Mouse (Mus musculus): Measurements from ENCODE around the gene Eif4g3.

Gene Eif4g3

DNA sequence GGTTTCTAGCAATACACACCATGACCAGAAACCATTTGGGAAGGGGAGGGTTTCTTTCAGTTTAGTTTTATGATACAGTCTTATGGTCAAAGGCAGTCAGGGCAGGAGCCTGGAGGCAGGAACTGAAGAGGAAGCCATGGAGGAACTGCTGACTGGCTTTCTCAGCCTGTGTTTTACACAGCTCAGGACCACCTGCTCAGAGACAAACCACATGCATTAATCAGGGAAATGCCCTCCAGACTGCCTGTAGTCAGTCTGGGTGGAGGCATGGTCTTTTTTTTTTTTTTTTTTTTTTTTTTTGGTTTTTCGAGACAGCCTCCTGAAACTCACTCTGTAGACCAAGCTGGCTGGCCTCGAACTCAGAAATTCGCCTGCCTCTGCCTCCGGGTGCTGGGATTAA is 179.9 kb downstream of the Eif4g3 start:
- no peak for DNase-seq

DNA sequence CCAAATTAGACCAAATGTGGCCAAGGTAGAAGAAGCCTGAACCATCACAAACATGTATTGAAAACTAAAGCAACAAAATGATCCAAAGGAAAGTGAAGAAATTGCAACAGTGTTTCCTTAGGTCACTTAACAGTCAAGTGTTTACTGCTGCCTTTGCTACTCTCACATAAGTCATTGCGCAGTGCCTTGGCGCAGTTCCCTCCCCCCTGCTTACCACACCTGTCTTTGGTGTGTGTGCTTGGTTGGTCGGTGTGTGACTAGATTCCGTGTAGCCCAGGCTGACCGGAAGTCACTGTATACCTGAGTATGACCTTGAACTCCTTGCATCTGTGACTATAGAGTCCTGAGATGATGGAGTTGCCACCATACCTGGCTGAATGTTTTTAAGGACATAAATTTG is 186.6 kb downstream of the Eif4g3 start:
- DNase-seq, result no peak

DNA sequence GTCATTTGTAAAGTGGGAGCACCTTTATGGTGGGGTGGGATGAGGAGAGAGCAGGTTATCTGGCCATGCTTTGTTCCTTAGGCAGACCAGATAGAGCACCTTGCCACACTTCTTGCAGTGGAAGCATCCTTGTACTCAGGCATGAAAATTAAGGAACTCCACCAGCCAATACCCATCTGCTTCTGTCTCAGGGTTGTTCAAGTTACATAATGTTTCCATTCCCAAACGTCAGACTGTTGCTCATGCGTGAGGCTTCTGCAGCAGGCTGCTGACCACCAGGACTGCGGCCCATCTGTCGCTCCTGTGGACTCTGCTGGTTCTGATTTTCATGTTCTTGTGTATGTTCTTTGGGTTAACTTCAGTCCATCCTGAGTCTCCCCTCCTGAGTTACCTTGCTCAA is 187.9 kb downstream of the Eif4g3 start:
- DNase-seq, result no peak

DNA sequence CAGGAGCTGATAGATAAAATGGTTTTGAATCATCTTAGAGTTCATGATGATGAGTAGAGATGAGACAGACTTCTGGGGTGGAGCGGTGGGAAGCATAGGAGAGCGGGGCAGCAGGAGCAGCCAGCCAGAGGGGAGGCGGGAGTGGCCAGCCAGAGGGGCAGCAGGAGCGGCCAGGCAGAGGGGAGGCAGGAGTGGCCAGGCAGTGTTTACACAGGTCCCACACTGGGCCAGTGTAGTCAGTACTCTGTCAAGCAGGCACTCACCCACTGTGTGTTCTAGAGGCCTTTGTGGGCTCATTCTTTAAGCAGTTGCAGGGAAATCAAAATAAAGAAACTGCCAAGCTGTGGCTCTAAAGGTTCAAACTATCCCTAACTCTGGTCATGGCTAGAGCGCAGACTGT is 191.2 kb downstream of the Eif4g3 start:
- DNase-seq, result no peak

DNA sequence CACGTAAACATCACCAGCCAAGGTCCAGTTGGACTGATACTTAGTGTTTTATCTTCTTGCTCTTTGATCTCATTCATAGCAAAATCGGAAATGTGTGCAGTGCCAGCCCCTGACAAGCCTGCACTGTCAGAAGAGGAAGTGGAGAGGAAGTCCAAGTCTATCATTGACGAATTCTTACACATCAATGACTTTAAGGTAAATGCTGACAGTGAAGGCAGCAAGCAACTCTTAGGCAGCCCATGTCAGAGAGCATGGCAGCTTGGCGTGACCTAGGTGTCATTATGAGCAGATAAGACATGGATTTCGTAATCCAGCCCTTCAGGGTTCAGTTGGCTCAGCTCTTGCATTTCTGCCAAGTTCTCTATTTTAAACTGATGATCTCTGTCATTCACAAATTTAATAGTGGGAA is 191.8 kb downstream of the Eif4g3 start:
- DNase-seq, result no peak

DNA sequence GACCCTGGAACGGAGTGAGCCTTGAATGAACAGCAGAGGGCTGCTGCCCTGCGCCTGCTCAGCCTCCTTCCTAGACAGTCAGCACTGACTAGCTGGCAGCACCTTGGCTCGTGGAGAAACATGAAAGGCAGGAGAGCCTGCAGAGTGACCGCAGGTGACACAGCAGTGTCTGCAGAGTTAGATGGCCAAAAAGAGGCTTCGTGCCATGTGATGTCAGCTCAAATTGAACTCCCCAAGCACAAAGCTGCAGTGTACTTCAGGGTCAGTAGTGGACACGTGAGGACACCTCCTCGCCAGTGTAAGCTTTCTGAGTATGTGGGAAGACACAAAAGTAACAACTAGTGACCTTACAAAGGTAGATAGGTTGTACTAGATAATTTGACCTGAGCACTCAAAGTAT is 193.1 kb downstream of the Eif4g3 start:
- DNase-seq, result no peak

DNA sequence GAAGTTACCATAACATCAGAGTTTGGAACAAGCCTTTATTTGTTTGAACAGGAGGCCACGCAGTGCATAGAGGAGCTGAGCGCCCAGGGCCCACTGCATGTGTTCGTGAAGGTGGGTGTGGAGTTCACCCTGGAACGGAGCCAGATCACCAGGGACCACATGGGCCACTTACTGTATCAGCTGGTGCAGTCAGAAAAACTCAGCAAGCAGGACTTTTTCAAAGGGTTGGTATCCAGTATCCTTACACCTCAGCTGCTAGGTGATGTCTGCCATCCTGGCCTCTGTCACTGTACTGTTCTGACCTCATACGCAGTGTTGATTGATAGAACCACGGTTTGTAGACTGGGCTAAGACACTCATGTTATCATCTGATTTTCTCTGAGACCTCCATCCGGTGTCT is 195.2 kb downstream of the Eif4g3 start:
- DNase-seq, result no peak

DNA sequence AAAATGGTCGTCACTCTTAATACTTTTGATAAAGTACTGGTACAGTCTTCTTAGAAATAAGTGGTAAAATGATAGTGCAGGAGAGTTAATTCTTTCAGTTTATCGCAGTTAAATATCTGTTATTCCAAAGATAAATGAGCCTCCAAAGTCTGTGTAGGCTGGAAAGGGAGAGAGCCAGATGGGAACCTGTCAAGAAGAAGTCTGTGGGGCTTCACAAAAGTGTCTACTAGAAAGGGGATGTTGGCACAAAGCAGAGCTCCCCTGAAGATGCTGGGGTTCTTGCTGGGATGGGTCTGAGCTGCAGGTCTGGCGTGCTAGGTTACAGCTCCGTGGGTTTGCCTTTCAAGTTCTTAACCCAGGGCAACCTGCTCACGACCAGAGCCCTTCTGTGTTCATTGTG is 199.7 kb downstream of the Eif4g3 start:
- no peak for DNase-seq

DNA sequence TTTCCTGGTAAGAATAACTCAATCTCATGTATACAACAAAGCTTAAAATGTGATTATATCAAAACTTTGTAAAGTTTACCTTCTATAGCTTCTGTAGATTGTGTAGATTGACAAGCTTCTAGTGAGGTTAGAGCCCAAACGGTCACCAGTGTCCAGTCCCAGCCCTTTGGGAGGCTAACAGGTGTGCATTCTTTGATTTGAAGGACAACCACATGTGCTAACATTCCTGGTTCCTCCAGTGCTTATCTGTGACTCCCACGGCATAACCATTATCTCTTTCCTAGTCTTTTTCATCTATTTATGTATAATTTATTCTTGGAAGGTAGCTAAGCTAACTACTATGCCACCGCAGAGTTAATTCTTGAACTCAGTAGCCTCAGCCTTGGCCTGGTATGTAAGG is 207.9 kb downstream of the Eif4g3 start:
- DNase-seq, result no peak

DNA sequence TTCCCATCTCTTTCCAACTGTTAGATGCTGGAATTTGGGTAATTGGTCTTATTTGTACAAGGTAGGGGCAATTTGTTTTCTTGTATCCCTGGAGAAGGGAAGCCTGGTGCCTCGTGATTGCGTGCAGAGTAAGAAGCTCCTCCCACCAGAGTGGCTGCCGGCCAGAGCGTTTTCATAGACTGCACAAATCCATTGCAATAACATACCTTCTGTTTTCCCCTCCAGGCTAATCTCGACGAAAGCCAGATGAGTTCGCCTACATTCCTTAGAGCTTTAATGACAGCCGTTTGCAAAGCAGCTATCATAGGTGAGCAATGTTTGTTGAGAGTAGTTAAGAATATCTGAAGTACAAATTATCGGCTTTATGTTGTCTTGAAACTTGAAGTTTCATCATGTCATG is 208.9 kb downstream of the Eif4g3 start:
- DNase-seq, result no peak

DNA sequence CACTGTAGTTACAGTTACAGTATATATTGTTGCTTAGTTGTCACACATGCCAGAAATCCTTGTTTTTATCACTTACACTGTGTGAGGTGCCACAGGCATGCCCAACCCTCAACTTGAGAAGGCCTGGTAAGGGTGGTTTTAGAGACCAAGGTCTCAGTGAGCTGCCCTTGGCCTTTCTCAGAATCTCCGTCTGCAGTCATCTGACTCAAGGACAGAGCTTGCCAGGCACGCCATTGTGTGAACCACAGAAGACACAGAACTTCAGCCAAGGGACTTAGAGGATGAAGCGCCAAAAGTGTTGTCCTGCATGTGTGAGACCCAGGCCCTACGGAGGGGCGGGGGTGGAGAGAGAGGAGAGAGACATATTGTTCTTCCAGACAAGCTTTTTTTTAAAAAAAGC is 217.3 kb downstream of the Eif4g3 start:
- DNase-seq, result no peak

DNA sequence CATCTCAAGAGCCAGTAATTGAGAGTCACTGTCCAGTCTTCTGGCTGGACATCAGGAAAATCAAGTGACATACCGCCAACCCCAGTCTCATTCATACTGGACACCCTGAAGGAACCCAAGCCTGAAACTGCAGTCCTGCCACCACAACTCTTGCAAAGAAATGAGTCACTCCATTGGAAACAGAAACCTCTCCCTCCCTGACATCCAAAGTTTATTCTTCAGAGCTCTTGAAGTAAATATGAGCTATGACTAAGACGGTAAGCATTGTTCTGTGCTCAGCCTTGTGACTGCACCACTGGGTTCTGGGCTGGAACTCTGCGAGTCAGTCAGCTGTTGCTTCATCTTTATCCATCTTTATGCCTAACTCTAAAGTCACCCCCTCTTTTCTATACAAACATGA is 221.0 kb downstream of the Eif4g3 start:
- no peak for DNase-seq

DNA sequence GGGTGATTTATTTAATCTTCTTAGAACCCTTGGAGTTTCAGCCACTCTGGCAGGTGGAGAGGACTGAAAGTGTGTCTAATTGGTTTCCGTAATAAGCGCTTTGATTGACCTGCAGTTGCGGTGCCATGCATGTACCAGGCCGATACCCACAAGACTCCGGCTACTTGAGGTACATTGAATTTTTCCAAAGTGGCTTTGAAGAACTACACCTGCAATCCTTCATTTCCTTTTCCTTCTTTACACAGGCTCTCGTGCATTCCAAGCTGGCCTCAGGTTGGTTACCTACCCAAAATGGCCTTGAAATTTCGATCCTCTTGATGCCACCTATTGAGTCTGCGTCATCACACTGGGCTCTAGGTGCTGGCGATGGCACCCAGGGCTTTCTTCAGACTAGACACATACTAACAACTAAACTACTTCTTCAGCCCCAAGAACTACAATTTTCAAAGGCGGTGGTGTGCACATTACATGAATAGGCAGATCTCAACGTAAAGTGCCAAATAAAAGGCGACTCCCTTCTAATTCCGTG is 222.9 kb downstream of the Eif4g3 start:
- DNase-seq, result peak; percentile 31

DNA sequence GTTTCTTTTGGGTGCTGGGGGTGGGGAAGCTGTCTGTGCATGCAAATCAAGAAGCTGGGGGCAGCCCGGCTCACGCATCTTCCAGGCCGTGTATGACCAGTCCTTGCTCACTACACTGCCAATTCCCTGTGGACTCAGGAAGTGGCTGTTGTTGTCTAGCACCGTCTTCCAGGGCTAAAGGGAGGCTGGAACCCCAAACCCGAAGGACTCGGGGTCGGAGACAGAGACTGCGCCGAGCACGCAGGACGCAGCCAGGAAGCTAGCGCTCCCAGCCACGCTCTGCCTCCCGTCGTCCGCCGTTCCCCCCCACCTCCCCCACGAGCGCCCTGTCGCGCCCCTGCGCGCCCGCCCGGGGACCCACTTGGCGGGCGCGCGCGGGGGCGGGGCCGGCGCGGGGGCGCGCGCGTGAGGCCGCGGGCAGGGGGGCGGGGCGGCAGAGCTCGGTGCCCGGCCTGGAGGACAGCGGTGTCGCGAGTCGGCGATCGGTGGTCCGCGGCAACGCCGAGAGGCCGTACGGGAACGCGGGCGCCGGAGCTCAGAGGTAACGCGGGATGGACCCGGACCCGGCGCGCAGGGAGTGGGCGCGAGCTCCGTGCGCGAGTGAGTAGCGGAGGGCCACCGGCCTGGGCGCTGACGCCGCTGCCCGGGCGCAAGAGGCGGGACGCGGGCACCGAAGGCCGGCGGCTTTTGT is 223.5 kb downstream of the Eif4g3 start, which contains the start of gene Hp1bp3:
Gene Hp1bp3 (plus strand): TSS at position 97 of the 691 bp plus-strand sequence.
- DNase-seq, result no peak

DNA sequence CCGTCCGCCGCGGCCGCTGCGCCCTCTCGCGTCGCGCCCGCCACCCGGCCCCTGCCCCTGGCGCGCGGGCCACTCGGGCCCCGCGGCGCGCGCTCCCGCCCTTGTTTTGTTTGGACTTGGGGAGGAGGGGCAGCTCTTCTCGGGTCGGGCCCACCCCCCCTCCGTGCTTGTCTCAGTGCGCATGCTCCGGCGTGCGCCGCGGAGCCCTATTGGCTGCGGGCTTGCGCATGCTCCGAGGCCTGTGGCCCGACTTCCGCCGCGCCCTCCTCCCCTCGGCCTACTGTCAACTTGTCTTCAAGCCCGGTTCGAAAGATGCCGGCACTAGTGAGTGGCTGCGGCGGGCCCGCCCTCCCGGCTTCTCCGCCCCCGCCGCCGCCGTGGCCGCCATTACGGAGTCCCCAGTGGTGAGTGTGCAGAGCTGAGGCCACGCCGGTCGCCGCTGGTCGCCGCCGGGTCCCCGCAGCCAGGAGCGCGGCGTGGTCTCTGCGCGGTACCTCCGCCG is 224.1 kb downstream of the Eif4g3 start:
- DNase-seq, result peak; percentile 98

DNA sequence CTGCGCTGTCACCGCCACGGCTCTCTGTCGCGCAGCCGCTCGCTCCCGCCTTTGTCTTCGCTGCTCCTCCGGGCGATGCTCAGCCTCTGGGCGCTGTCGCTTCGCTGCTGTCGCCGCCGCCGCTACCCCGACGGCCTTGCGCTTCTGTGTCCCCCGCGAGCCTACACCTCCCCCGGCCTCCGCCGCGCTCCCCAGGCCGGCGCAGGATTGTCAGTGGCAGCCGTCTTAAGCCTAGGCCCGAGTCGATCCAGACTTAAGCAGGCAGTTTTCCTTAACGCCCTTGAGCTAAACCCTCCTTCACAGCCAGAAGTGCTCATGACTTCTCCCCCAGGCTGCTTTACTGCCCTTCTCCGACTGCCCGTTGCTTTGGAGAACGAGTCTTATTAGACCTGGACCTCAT is 224.6 kb downstream of the Eif4g3 start:
- DNase-seq, result no peak

DNA sequence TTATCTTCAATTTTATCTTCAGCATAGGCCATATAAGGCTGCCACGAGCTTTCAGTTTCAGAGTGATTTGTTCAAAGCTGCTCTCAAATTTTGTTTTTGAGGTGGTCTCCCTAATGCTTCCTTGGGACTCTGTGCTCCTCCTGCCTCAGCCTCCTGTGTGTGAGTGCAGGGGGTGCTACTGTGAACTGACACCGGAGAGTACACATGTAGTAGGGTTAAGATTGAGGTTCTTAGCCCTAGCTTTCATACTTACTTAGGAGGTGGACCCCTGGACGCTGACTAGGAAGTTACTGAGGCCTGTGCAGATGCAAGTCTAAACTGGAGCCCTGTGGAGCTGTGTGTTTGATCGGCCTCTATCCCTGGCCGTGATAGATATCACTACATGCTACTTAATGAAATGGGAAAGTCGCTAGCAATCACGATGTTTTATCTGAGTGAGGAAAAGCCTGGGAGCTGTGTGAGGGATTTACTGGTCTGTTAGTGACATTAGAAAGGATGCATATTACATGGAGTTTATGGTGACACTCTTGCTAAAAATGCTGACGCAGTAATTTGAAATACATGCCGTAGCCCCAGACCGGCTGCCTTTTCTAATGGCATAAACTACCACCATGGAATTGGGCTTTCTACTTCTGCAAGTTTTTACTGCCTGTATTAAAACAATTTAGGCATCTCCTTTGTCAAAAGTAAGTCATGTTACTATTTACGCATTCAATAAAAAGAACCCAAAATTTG is 225.3 kb downstream of the Eif4g3 start:
- no peak for DNase-seq

DNA sequence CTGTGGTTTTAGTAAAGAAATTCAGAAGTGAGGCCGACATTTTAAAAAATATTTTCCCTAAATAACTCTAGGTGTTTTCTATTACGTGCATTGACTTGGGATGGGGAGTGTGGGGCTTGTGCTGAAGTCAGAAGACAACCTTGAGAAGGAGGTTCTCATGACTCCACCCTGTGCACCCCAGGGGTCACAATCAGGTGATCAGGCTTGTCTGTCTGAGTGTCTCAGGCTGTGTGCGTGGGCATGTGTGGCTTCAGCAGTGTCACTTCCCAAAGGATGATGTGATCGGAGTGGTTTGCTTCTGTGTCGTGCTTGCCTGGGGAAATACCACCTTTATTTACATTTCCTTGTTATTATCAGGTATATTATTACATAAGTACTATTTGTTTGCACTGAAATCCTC is 226.5 kb downstream of the Eif4g3 start:
- no peak for DNase-seq

DNA sequence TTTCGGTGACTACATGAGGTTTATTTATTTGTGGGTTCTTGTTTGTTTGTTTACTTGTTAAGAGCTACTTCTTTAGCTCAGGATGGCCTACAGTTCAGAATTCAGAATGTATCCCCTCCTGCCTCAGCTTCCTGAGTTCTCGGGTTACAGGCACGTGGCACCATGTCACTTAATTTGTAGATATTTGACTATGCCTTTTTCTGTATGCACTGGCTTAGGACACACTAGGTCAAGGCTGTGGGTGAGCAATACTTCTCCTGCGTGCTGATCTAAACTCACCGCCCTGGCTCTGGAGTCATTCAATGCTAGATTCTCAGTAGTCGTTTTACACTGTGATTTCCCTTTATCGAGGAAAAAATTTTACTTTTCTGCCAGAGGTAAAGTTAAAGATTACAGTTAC is 227.9 kb downstream of the Eif4g3 start:
- DNase-seq, result no peak

DNA sequence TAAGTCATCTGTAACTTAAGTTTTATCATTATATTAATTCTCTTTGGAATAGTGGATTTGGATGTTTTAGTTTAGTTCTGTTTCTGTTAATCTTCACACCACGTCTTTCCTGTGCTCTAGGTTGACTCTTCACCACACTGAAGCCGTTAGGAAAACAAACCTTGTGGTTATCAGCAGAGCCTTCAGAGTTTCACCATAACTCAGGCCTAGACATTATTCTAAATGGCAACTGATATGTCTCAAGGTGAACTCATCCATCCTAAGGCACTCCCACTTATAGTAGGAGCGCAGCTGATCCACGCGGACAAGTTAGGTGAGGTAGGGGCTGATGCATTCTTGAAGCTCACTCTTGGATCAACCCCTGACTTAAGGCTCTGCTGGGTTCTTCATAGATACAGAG is 228.6 kb downstream of the Eif4g3 start:
- no peak for DNase-seq

DNA sequence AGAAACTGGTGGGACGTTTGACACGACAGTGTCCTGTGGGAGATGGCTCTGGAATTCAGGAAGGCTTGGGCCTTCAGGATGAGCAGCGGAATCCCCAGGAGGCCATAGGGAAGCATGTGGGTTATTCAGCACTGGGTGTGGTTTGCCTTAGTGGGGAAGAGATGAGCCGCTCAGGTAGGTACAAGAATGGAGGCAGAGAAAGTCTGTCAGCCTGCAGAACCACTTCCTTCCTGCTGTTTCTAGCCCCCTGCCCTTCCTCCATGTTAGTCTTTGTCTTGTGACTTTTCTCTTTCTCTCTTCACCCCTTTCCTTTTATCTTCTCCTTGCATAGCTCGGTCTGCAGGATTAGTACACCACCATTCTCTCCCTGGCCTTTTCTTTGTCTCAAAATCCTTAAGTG is 229.6 kb downstream of the Eif4g3 start:
- no peak for DNase-seq

DNA sequence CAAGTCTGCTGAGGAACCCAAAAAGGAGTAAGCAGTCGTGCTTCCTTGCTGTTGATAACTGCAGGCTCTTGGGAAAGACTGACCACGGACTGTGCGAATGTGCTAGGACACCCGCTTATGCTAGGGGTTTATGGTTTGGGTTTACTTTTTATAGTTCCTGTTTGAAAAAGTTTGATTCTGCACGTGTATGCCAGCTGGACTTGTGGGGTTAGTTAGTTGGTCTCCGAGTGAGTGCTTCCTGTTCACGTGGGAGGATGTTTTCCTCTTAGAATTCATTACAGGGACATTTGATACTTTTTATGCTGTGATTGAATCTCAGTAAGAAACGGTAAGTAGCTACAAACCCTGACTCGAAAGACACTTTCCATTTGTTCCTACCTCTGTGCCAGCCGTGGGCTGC is 230.8 kb downstream of the Eif4g3 start:
- no peak for DNase-seq

DNA sequence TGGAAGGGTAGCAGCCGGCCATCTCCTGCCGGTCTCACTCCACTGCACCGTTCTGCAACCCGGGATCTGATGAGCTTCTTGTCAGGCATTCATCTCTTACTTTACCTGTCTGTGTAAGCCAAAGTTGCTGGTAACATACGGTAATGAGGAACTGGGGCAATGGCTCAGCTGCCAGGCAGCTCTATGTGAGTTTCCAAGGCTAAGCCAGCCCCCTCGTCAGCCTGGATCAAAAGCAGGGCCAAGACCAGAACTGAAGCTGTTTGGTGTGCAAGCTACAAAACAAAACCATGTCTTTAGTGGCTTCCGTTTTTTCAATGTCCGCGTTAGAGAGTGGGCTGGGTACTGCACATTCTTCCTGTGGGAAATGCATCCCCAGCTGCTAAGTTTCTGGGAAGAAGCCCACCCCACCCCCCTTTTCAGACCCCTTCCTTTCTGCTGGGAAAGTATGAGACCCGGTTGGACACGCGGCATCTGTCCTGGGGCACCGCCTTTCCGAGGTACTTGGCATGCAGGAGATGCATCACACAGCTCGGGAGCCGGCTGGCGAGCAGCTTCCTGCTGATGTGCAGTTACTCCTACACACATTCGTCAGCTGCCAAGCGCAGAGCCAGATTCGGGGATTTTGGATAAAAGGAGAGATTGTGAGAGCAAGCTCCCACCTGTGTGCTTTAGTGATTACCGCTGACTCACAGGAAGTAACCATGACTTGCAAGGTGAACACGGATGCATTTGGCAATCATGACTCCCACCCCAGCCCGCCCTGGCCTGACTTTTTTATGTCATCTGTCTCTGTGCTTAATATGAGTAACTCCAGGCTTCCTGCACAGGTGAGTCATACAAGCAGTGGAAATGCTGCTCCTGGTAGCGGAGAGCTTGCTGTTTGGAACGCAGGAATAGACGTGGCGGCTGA is 254.2 kb downstream of the Eif4g3 start:
- peak; percentile 87 for DNase-seq
